Comparison of ENCODE assay signal across 16 mouse cellular contexts in genomic region chr5:104375132-104375531, GRCm38 (mm10). TPM values are rescaled to one million over a fixed set of nuclear protein-coding genes. Genes with fewer than 3 reads are reported as not detected.
A peak's percentile ranks its signal among the peaks of the same experiment; 100 is the strongest.
DNase-seq lines count a peak whose midpoint lies in the region; ATAC-seq and TF ChIP-seq lines count a peak whose summit lies in the region.
"Had no signal": no experiment of that assay in that cellular context is flagged by ENCODE, and none has a peak within 500 bp of the region (broad histone marks: within the 10 kb centered on the region; RNA-seq: fewer than 3 reads in every experiment).

No protein-coding gene starts in this region.

- H3K36me3 ChIP-seq in lung, embryonic 15.5 days: no peaks in the 10 kb centered on the region
- H3K36me3 ChIP-seq in ES-E14 (ENCODE audit: control insufficient read depth, insufficient read depth, low read length, poor library complexity, severe bottlenecking): no peaks in the 10 kb centered on the region
- no peaks in the 10 kb centered on the region for H3K36me3 ChIP-seq in embryonic facial prominence, embryonic 11.5 days (replicated peaks; ENCODE audit: control insufficient read depth, insufficient read depth, low read depth, low read length)
- no peaks in the 10 kb centered on the region for H3K36me3 ChIP-seq in limb, embryonic 12.5 days
- H3K36me3 ChIP-seq: limb, embryonic 15.5 days; stomach, embryonic 15.5 days had no signal

- no peak for DNase-seq in lung, postnatal 36 days
- peak; percentile 13 for DNase-seq in ES-E14 (ENCODE audit: low read depth, low spot score)
- no peak for DNase-seq in embryonic facial prominence, embryonic 11.5 days (ENCODE audit: low spot score)
- no peak for DNase-seq in layer of hippocampus, adult 18-20 months (ENCODE audit: low spot score in 2 of 2)
- DNase-seq in spleen, postnatal 10 days (ENCODE audit: low spot score in 2 of 2): no peak
- DNase-seq: adrenal gland, postnatal 14 days; cerebellum, postnatal 36 days; layer of hippocampus, postnatal 36 days; lung, adult 2 months had no signal

- H3K9me3 ChIP-seq in lung, embryonic 15.5 days: no peaks in the 10 kb centered on the region
- H3K9me3 ChIP-seq in ES-E14 (ENCODE audit: control insufficient read depth, insufficient read depth, low read depth, low read length): no peaks in the 10 kb centered on the region
- H3K9me3 ChIP-seq in embryonic facial prominence, embryonic 11.5 days (replicated peaks; ENCODE audit: control insufficient read depth, low read length): no peaks in the 10 kb centered on the region
- H3K9me3 ChIP-seq in limb, embryonic 12.5 days: no peaks in the 10 kb centered on the region
- H3K9me3 ChIP-seq: limb, embryonic 15.5 days; stomach, embryonic 15.5 days had no signal

- no peak overlapping the region for H3K4me3 ChIP-seq in lung, embryonic 15.5 days
- no peak overlapping the region for H3K4me3 ChIP-seq in ES-E14 (ENCODE audit: insufficient read depth in 1 of 2, low read depth in 1 of 2, low read length in 2 of 2, poor library complexity in 1 of 2, severe bottlenecking in 1 of 2)
- H3K4me3 ChIP-seq in embryonic facial prominence, embryonic 11.5 days (ENCODE audit: low read depth, low read length): no peak overlapping the region
- H3K4me3 ChIP-seq in limb, embryonic 12.5 days (replicated peaks): no peak overlapping the region
- H3K4me3 ChIP-seq: limb, embryonic 15.5 days; stomach, embryonic 15.5 days had no signal

- ATAC-seq in lung, embryonic 15.5 days (ENCODE audit: borderline replicate concordance, extremely low read depth, low FRiP score, low TSS enrichment): no peak
- ATAC-seq in embryonic facial prominence, embryonic 11.5 days (replicated peaks; ENCODE audit: insufficient number of reproducible peaks, low FRiP score, low TSS enrichment, low read depth): peak; percentile 53; the same call in 1 of the 2 replicates
- peak; percentile 81 for ATAC-seq in limb, embryonic 12.5 days (ENCODE audit: insufficient number of reproducible peaks, insufficient read depth, low FRiP score, low TSS enrichment, low read depth)

- no peak overlapping the region for H3K4me2 ChIP-seq in lung, embryonic 15.5 days
- H3K4me2 ChIP-seq in embryonic facial prominence, embryonic 11.5 days (ENCODE audit: low read depth, low read length): no peak overlapping the region
- no peak overlapping the region for H3K4me2 ChIP-seq in limb, embryonic 12.5 days
- H3K4me2 ChIP-seq: limb, embryonic 15.5 days had no signal

- no peak overlapping the region for H3K9ac ChIP-seq in lung, embryonic 15.5 days
- H3K9ac ChIP-seq in ES-E14 (ENCODE audit: insufficient read depth, low read depth, low read length, poor library complexity, severe bottlenecking): no peak overlapping the region
- H3K9ac ChIP-seq in embryonic facial prominence, embryonic 11.5 days (replicated peaks; ENCODE audit: low read length): no peak overlapping the region
- H3K9ac ChIP-seq in limb, embryonic 12.5 days (replicated peaks): no peak overlapping the region
- H3K9ac ChIP-seq: limb, embryonic 15.5 days; stomach, embryonic 15.5 days had no signal

- 51% methylated on average over 2 of the region's 2 CpGs for WGBS in lung, embryonic 15.5 days
- WGBS in embryonic facial prominence, embryonic 11.5 days: 45% methylated on average over 2 of the region's 2 CpGs
- WGBS in limb, embryonic 12.5 days: 16% methylated on average over 2 of the region's 2 CpGs

- in situ Hi-C loops in ES-E14 (cut with MboI; ENCODE audit: low sequenced_read_pairs in 2 of 2, unreplicated experiment in 2 of 2): no loop called here

- H3K27me3 ChIP-seq in lung, embryonic 15.5 days: no peaks in the 10 kb centered on the region
- no peaks in the 10 kb centered on the region for H3K27me3 ChIP-seq in embryonic facial prominence, embryonic 11.5 days (ENCODE audit: control insufficient read depth, insufficient read depth, low read length)
- H3K27me3 ChIP-seq in limb, embryonic 12.5 days: no peaks in the 10 kb centered on the region
- H3K27me3 ChIP-seq: limb, embryonic 15.5 days; stomach, embryonic 15.5 days had no signal

- peak overlapping the region; percentile 39; the same call in 1 of the 2 replicates for H3K27ac ChIP-seq in lung, embryonic 15.5 days
- H3K27ac ChIP-seq in ES-E14 (ENCODE audit: insufficient read depth, low read depth, low read length, poor library complexity, severe bottlenecking): no peak overlapping the region
- H3K27ac ChIP-seq in embryonic facial prominence, embryonic 11.5 days (replicated peaks; ENCODE audit: low read depth, low read length): no peak overlapping the region
- no peak overlapping the region for H3K27ac ChIP-seq in limb, embryonic 12.5 days
- H3K27ac ChIP-seq: limb, embryonic 15.5 days had no signal

- peaks cover 19% of the 10 kb centered on the region for H3K4me1 ChIP-seq in lung, embryonic 15.5 days
- H3K4me1 ChIP-seq in ES-E14 (ENCODE audit: control insufficient read depth in 2 of 2, insufficient read depth in 2 of 2, low read length in 2 of 2, poor library complexity in 1 of 2): peaks cover 0 to 2% of the 10 kb centered on the region in 2 experiments; a peak in 1 of 4 replicates
- no peaks in the 10 kb centered on the region for H3K4me1 ChIP-seq in embryonic facial prominence, embryonic 11.5 days (ENCODE audit: control insufficient read depth, insufficient read depth, low read length)
- H3K4me1 ChIP-seq in limb, embryonic 12.5 days (replicated peaks): peaks cover 25% of the 10 kb centered on the region; the same call in 1 of the 2 replicates

TF ChIP-seq in ES-E14, 5 proteins besides CTCF, POLR2A, EP300 and RAD21:
- TF ChIP-seq ZC3H11A (IDR thresholded peaks at IDR 0.05; ENCODE audit: borderline replicate concordance, low read depth, low read length) (no peak), ZNF384 (IDR thresholded peaks at IDR 0.05; ENCODE audit: low read depth, low read length) (no peak), MAFK (IDR thresholded peaks at IDR 0.05; ENCODE audit: insufficient read depth, low read depth, low read length) (no peak), CHD2 (IDR thresholded peaks at IDR 0.05; ENCODE audit: low read depth, low read length) (no peak), HCFC1 (IDR thresholded peaks at IDR 0.05; ENCODE audit: borderline replicate concordance, insufficient read depth, low read length) (no peak)
TF ChIP-seq in ES-E14: peak in this region for 0.

RNA-seq across cellular contexts. Expression of gene Mepe, which starts 50.0 kb away (rescaled TPM):
- not detected in 2 replicates for polyA plus RNA-seq in lung, embryonic 15.5 days (2015; fragmentation: Nextera tagmentation; extraction: Ambion mirVana)
- total RNA-seq in ES-E14 (2012; rRNA removed): not detected in 2 replicates
- not detected in 2 replicates for polyA plus RNA-seq in embryonic facial prominence, embryonic 11.5 days (2014; fragmentation: Nextera tagmentation; extraction: Ambion mirVana)
- polyA plus RNA-seq in limb, embryonic 12.5 days (2016; fragmentation: Nextera tagmentation; extraction: Ambion mirVana): not detected in 2 replicates
- total RNA-seq in layer of hippocampus, adult 18-20 months (2021): not detected
- total RNA-seq: adrenal gland, postnatal 14 days; gastrocnemius, postnatal 4 days; layer of hippocampus, postnatal 36 days had no signal
- polyA plus RNA-seq: heart, embryonic 16.5 days; kidney, embryonic 16.5 days; lung, adult 2 months; stomach, embryonic 15.5 days had no signal

RNA-seq across cellular contexts. Expression of gene Spp1, which starts 59.8 kb away (rescaled TPM):
- polyA plus RNA-seq in lung, embryonic 15.5 days (2015; fragmentation: Nextera tagmentation; extraction: Ambion mirVana): 3.7 and 5.2 TPM in 2 replicates
- total RNA-seq in ES-E14 (2012; rRNA removed): 654 and 1,326 TPM in 2 replicates
- 10.3 and 13.5 TPM in 2 replicates for polyA plus RNA-seq in embryonic facial prominence, embryonic 11.5 days (2014; fragmentation: Nextera tagmentation; extraction: Ambion mirVana)
- polyA plus RNA-seq in limb, embryonic 12.5 days (2016; fragmentation: Nextera tagmentation; extraction: Ambion mirVana): 5.3 and 5.5 TPM in 2 replicates
- total RNA-seq in layer of hippocampus, adult 18-20 months (2021): 1 to 10 TPM; 4.7 to 5.6 TPM
